Mouse (Mus musculus): ENCODE data around the gene Slc16a7. TPM values are rescaled to one million over a fixed set of nuclear protein-coding genes. Genes with fewer than 3 reads are reported as not detected.

Slc16a7 gene
- 5.7 and 5.8 TPM in 2 replicates for polyA plus RNA-seq (2014; fragmentation: Nextera tagmentation; extraction: Ambion mirVana)

DNA sequence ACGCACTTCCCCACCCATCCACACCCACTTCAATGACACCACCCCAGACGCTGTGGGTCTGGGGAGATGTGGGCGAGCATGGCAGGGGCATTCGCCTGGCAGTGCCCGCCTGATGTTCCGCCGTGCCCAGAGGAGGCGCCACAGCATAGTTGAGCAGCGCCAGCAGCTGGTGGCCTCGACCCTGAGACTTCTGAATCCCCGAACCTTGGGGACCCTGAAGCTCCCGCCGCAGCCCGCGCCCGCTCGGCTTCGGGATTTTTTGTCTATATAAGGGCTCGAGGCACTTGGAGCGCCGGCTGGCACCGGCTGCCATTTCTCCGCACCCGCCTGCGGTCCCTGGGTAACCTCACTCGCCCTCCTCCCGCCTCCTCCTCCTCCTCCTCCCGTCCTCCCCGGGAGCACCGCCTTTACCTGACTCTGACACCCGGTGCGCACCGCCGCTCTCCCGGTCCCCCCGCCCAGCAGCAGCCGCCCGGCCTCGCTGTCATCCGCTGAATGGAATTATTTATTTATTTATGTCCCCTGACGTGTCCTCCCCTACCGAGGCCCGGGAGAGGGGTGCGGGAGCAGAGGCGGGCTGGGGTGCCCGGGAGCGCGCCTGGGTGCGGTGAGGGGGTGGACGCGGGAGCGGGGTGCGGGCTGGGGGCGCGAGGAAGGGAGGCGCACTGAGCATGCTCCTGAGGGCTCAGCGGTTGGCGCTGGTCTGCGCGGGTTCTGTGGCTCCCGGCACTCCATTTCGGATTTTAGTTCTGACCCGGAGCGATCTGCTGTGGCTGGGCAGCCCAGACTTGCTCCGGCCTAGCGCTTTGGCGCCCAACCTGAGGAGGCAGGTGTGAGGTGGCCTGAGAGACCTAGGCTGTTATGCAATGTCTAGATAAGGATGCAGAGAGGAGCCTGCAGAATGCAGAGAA is at the start of gene Slc16a7:
TSS of gene Slc16a7 (minus strand) at position 590 of the 911 bp plus-strand sequence.
- DNase-seq (ENCODE audit: low spot score) (peak; percentile 79), ATAC-seq (ENCODE audit: insufficient read depth, low FRiP score, low TSS enrichment) (peak; percentile 93)
- under 1% methylated on average over 52 of the region's 67 CpGs for WGBS
- H3K4me1 ChIP-seq (ENCODE audit: control insufficient read depth, insufficient read depth, low read length), result no peaks in the 10 kb centered on the region
- H3K9ac ChIP-seq (ENCODE audit: low read length), result peak within 1 kb of the TSS; percentile 76
- peak within 1 kb of the TSS; percentile 82 for H3K4me2 ChIP-seq (ENCODE audit: low read depth)
- H3K27ac ChIP-seq (ENCODE audit: low read depth, low read length), result no peak within 1 kb of the TSS
- no peaks in the 10 kb centered on the region for H3K27me3 ChIP-seq (ENCODE audit: control insufficient read depth, insufficient read depth, low read length)
- H3K9me3 ChIP-seq (ENCODE audit: control insufficient read depth, low read length), result no peaks in the 10 kb centered on the region
- no peaks in the 10 kb centered on the region for H3K36me3 ChIP-seq (ENCODE audit: control insufficient read depth, insufficient read depth, low read length)
- peak within 1 kb of the TSS; percentile 71 for H3K4me3 ChIP-seq (ENCODE audit: low read depth, low read length)

DNA sequence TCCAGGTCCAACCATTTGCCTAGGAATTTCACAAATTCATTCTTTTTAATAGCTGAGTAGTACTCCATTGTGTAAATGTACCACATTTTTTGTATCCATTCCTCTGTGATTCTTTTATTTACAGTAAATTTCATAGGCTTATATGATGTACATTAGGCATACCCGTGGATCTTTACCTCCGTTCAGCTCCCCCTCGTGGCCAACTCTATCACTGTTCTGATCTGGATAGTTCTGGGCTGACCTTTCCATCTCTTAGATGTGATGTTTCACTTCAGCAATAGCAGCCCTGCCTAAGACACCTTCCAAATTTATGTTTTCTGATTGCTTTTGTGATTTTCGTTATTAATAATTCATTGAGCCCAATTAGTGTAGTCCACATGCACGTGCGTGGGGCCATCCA is 29.5 kb upstream of the Slc16a7 start:
- whole genome bisulfite sequencing, result 75% methylated on average over 6 of the region's 6 CpGs

DNA sequence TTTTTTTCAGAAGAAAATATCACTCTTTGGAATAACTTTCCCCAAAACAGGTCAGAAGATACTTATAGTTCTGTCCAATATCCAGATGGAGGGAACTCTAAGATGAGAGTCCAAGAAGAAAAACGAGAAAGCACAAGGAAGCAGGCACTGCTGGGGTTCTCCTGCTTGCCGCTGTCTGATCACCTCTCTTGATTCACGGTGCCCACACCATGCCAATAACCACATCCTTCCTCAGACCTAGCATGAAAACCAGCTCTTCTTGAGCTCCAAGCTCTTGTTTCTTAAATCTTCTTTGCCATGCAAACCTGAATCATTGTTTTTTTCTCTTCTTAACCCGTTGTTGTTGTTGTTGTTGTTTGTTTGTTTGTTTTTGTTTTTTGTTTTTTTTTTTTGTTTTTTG is 10.5 kb upstream of the Slc16a7 start:
- Histone ChIP-seq H3K36me3 (ENCODE audit: control insufficient read depth, insufficient read depth, low read length) (no peaks in the 10 kb centered on the region), H3K9me3 (ENCODE audit: control insufficient read depth, low read length) (no peaks in the 10 kb centered on the region), H3K9ac (ENCODE audit: low read length) (no peak overlapping the region), H3K4me2 (ENCODE audit: low read depth) (no peak overlapping the region), H3K4me1 (ENCODE audit: control insufficient read depth, insufficient read depth, low read length) (no peaks in the 10 kb centered on the region), H3K27ac (ENCODE audit: low read depth, low read length) (no peak overlapping the region), H3K4me3 (ENCODE audit: low read depth, low read length) (no peak overlapping the region), H3K27me3 (ENCODE audit: control insufficient read depth, insufficient read depth, low read length) (no peaks in the 10 kb centered on the region)
- DNase-seq (ENCODE audit: low spot score) (no peak), ATAC-seq (ENCODE audit: insufficient read depth, low FRiP score, low TSS enrichment) (no peak)
- 89% methylated on average over 4 of the region's 4 CpGs for WGBS

More for the DNA sequence above, 29.5 kb upstream of the Slc16a7 start:
- no peaks in the 10 kb centered on the region for H3K4me1 ChIP-seq (ENCODE audit: control insufficient read depth, insufficient read depth, low read length)
- no peaks in the 10 kb centered on the region for H3K36me3 ChIP-seq (ENCODE audit: control insufficient read depth, insufficient read depth, low read length)
- H3K9me3 ChIP-seq (ENCODE audit: control insufficient read depth, low read length), result no peaks in the 10 kb centered on the region
- H3K27me3 ChIP-seq (ENCODE audit: control insufficient read depth, insufficient read depth, low read length), result no peaks in the 10 kb centered on the region
- DNase-seq (ENCODE audit: low spot score) (no peak), ATAC-seq (ENCODE audit: insufficient read depth, low FRiP score, low TSS enrichment) (no peak)
- H3K27ac ChIP-seq (ENCODE audit: low read depth, low read length), result no peak overlapping the region
- no peak overlapping the region for H3K9ac ChIP-seq (ENCODE audit: low read length)
- no peak overlapping the region for H3K4me2 ChIP-seq (ENCODE audit: low read depth)
- no peak overlapping the region for H3K4me3 ChIP-seq (ENCODE audit: low read depth, low read length)

DNA sequence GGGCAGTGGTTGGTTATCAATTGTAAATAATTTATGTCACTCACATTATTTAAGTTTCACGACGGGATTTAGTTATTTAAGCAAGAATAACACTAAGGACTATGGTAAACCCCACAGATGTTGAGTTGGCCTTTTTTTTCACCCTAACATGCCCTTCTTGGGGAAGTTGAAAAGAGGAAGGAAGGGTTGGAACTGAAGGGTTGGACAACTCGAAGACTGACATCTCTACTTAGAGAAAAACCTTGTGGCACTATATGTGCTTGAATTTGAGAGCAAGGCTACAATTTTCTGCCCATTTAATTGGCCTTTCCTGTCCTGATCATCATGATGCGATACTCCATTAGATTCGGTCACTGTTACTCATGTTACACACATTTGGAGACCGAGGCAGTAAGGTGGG is 746 bp upstream of the Slc16a7 start:
- Histone ChIP-seq H3K9me3 (ENCODE audit: control insufficient read depth, low read length) (no peaks in the 10 kb centered on the region), H3K4me2 (ENCODE audit: low read depth) (peak overlapping the region; percentile 82; the same call in 1 of the 2 replicates), H3K4me3 (ENCODE audit: low read depth, low read length) (no peak overlapping the region), H3K27me3 (ENCODE audit: control insufficient read depth, insufficient read depth, low read length) (no peaks in the 10 kb centered on the region), H3K4me1 (ENCODE audit: control insufficient read depth, insufficient read depth, low read length) (no peaks in the 10 kb centered on the region), H3K27ac (ENCODE audit: low read depth, low read length) (no peak overlapping the region), H3K36me3 (ENCODE audit: control insufficient read depth, insufficient read depth, low read length) (no peaks in the 10 kb centered on the region), H3K9ac (ENCODE audit: low read length) (no peak overlapping the region)
- ATAC-seq (ENCODE audit: insufficient read depth, low FRiP score, low TSS enrichment) (no peak), DNase-seq (ENCODE audit: low spot score) (no peak)
- WGBS, result 87% methylated on average over 6 of the region's 6 CpGs

DNA sequence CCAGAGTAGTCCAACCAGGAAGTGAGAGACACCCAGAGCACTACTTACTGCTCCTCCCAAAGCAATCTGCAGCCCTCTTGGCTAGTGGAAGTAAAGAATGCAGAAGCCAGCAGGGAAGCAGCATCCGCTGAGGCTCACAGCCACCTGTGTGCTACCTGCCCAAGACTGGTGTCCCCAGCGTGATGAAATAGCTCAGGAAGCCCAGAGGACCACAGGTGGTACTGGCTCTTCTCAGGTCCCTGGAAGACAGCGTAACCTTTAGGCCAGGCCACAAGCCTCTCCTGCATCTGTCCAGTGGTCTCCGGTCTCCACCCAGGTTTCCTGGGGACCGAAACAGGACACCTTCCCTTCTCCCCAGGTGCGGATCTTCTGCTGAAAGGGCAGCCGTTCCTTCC is 787 bp downstream of the Slc16a7 start:
- H3K4me1 ChIP-seq (ENCODE audit: control insufficient read depth, insufficient read depth, low read length), result no peaks in the 10 kb centered on the region
- DNase-seq (ENCODE audit: low spot score) (no peak), ATAC-seq (ENCODE audit: insufficient read depth, low FRiP score, low TSS enrichment) (no peak)
- no peak overlapping the region for H3K27ac ChIP-seq (ENCODE audit: low read depth, low read length)
- no peaks in the 10 kb centered on the region for H3K9me3 ChIP-seq (ENCODE audit: control insufficient read depth, low read length)
- peak overlapping the region; percentile 82 for H3K4me2 ChIP-seq (ENCODE audit: low read depth)
- 19% methylated on average over 7 of the region's 7 CpGs for WGBS
- peak overlapping the region; percentile 71 for H3K4me3 ChIP-seq (ENCODE audit: low read depth, low read length)
- H3K36me3 ChIP-seq (ENCODE audit: control insufficient read depth, insufficient read depth, low read length), result no peaks in the 10 kb centered on the region
- H3K27me3 ChIP-seq (ENCODE audit: control insufficient read depth, insufficient read depth, low read length), result no peaks in the 10 kb centered on the region
- peak overlapping the region; percentile 76 for H3K9ac ChIP-seq (ENCODE audit: low read length)

DNA sequence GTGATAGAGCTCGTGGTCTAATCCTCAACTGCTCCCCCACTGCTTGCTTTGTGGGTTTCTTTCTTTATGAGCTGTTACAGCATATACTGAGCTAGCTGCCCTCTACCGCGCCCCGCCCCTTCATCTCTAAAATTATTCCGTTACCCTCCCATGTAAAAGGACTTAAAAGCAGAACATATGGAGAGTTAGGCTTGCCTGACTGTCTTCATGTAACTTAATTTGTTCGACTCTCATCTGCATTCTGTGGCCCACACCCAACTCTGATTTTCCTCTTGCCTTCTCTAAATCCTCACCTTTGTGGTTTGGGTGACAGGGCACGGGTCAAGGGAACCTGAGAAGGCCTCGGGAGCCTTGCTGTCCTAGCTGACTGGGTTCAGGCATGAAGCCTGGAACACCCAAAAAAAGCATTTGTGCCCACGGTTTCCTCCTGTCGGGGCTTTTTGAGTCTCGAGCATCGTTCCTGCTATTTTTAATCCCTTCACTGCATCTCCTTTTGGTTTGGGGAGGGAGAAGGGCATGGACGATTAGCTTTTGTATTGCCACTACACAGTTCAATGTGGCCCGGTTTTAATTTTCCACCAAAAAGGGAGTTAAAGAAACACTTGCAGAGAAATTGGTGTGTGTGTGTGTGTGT is 1.4 kb downstream of the Slc16a7 start:
- 54% methylated on average over 14 of the region's 14 CpGs for WGBS
- Histone ChIP-seq H3K36me3 (ENCODE audit: control insufficient read depth, insufficient read depth, low read length) (no peaks in the 10 kb centered on the region), H3K4me2 (ENCODE audit: low read depth) (no peak overlapping the region), H3K4me1 (ENCODE audit: control insufficient read depth, insufficient read depth, low read length) (no peaks in the 10 kb centered on the region), H3K27me3 (ENCODE audit: control insufficient read depth, insufficient read depth, low read length) (no peaks in the 10 kb centered on the region), H3K27ac (ENCODE audit: low read depth, low read length) (no peak overlapping the region), H3K9me3 (ENCODE audit: control insufficient read depth, low read length) (no peaks in the 10 kb centered on the region), H3K9ac (ENCODE audit: low read length) (no peak overlapping the region), H3K4me3 (ENCODE audit: low read depth, low read length) (no peak overlapping the region)
- DNase-seq (ENCODE audit: low spot score) (no peak), ATAC-seq (ENCODE audit: insufficient read depth, low FRiP score, low TSS enrichment) (no peak)

DNA sequence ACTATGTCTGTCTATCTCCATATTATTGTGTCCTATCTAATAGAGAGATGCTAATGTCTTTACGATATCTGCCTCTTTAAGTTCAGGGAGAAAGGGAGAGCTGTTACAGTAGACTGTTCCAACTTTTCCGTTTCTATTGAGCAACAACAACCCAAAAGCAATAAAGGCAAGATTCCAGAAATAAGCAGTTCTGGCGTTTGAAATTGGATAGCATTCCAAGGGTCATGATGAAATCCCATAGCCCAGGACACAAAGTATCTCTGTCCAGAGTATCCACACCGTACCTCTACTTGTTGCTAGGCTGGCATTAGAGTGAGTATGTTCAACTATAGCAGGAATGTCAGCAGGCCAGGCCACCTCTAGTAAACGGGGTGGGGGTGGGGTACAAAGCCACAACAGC is 13.7 kb downstream of the Slc16a7 start:
- Histone ChIP-seq H3K9me3 (ENCODE audit: control insufficient read depth, low read length) (no peaks in the 10 kb centered on the region), H3K4me3 (ENCODE audit: low read depth, low read length) (no peak overlapping the region), H3K27me3 (ENCODE audit: control insufficient read depth, insufficient read depth, low read length) (no peaks in the 10 kb centered on the region), H3K36me3 (ENCODE audit: control insufficient read depth, insufficient read depth, low read length) (no peaks in the 10 kb centered on the region), H3K27ac (ENCODE audit: low read depth, low read length) (no peak overlapping the region), H3K4me2 (ENCODE audit: low read depth) (no peak overlapping the region), H3K9ac (ENCODE audit: low read length) (no peak overlapping the region), H3K4me1 (ENCODE audit: control insufficient read depth, insufficient read depth, low read length) (no peaks in the 10 kb centered on the region)
- WGBS, result 79% methylated on average over 5 of the region's 5 CpGs
- ATAC-seq (ENCODE audit: insufficient read depth, low FRiP score, low TSS enrichment), result no peak
- DNase-seq (ENCODE audit: low spot score), result no peak

DNA sequence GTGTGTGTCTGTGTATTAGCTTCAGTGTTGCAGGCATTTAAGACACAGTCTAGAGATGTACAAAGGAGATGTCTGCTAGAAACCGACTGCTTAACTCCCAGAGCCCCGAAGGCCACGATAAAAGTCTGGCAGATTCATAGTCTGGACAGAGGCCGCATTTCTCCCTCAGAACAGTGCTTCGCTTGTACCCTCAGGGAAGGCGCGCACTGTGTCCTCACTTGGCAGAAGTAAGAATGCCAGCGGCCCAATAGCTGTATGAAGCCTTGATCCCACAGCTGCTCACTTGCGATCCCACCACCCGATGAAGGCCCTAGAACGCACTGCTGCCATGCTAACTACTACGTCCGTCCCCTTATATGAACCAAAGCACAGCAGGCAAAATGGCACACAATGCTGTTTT is 16.6 kb downstream of the Slc16a7 start:
- Histone ChIP-seq H3K4me3 (ENCODE audit: low read depth, low read length) (no peak overlapping the region), H3K4me2 (ENCODE audit: low read depth) (no peak overlapping the region), H3K9me3 (ENCODE audit: control insufficient read depth, low read length) (no peaks in the 10 kb centered on the region), H3K4me1 (ENCODE audit: control insufficient read depth, insufficient read depth, low read length) (no peaks in the 10 kb centered on the region), H3K36me3 (ENCODE audit: control insufficient read depth, insufficient read depth, low read length) (no peaks in the 10 kb centered on the region), H3K9ac (ENCODE audit: low read length) (no peak overlapping the region), H3K27ac (ENCODE audit: low read depth, low read length) (no peak overlapping the region), H3K27me3 (ENCODE audit: control insufficient read depth, insufficient read depth, low read length) (no peaks in the 10 kb centered on the region)
- no peak for DNase-seq (ENCODE audit: low spot score)
- 91% methylated on average over 13 of the region's 13 CpGs for WGBS
- no peak for ATAC-seq (ENCODE audit: insufficient read depth, low FRiP score, low TSS enrichment)

DNA sequence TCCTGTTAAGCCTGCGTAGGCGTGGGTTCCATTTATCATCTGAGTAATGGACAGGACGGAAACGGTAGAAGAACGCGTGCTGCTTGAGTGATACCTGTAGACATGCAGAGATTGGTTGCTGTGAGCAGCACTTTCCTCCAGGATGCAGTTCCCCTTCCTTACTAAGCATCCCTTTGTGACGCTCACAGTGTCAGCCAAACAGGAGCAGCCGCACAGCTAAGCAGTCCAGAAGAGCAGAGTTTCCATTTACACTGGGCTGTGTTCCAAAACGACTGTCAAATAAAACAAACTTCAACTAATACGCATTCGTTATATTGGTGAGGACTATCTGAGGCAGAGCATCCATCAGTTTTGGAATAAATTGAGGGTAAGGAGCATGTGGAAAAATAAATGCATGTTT is 17.8 kb downstream of the Slc16a7 start:
- H3K9ac ChIP-seq (ENCODE audit: low read length), result no peak overlapping the region
- no peak for ATAC-seq (ENCODE audit: insufficient read depth, low FRiP score, low TSS enrichment)

More for the DNA sequence above, 17.8 kb downstream of the Slc16a7 start:
- Histone ChIP-seq H3K9me3 (ENCODE audit: control insufficient read depth, low read length) (no peaks in the 10 kb centered on the region), H3K4me2 (ENCODE audit: low read depth) (no peak overlapping the region), H3K27ac (ENCODE audit: low read depth, low read length) (no peak overlapping the region), H3K27me3 (ENCODE audit: control insufficient read depth, insufficient read depth, low read length) (no peaks in the 10 kb centered on the region), H3K36me3 (ENCODE audit: control insufficient read depth, insufficient read depth, low read length) (no peaks in the 10 kb centered on the region), H3K4me1 (ENCODE audit: control insufficient read depth, insufficient read depth, low read length) (no peaks in the 10 kb centered on the region), H3K4me3 (ENCODE audit: low read depth, low read length) (no peak overlapping the region)
- DNase-seq (ENCODE audit: low spot score), result no peak
- 93% methylated on average over 11 of the region's 11 CpGs for whole genome bisulfite sequencing
